Mouse (Mus musculus) activated CD4-positive, CD25-positive, alpha-beta regulatory T cell, adult 4 months (primary cell): ENCODE results near the gene Slc25a33. TPM values are rescaled to one million over a fixed set of nuclear protein-coding genes. Genes with fewer than 3 reads are reported as not detected.
A peak's percentile ranks its signal among the peaks of the same experiment; 100 is the strongest.

Experiments
- ATAC-seq: one replicate; pipeline ENCODE4 v1.8.0; 2017
- polyA plus RNA-seq, 2 experiments: library from polyadenylated mRNA; unstranded; fragments of 100-300 nt; shearing (Covaris generic); gene quantifications; one replicate each; pipeline ENCODE4 v1.2.1; 2017

Slc25a33 gene
- polyA plus RNA-seq, 2 experiments from 2014 or later = 5.2 to 7.7 TPM

GRCm38 (mm10) chr4:149724916-149725470 is 49.1 kb downstream of the Slc25a33 start:
- ATAC-seq = no peak

- peak; percentile 48 for ATAC-seq
Observed at GRCm38 (mm10) chr4:149723855-149724731, 50.0 kb downstream of the Slc25a33 start.

- no peak for ATAC-seq
Observed at GRCm38 (mm10) chr4:149723021-149723390, 51.1 kb downstream of the Slc25a33 start.

GRCm38 (mm10) chr4:149722104-149723020 is 51.7 kb downstream of the Slc25a33 start:
- ATAC-seq = no peak

GRCm38 (mm10) chr4:149721163-149721562 is 52.9 kb downstream of the Slc25a33 start:
- ATAC-seq = peak; percentile 41

GRCm38 (mm10) chr4:149719686-149720085 is 54.4 kb downstream of the Slc25a33 start:
- ATAC-seq = no peak

GRCm38 (mm10) chr4:149714542-149714941 is 59.5 kb downstream of the Slc25a33 start:
- ATAC-seq = no peak

- ATAC-seq = no peak
Observed at GRCm38 (mm10) chr4:149711955-149712354, 62.1 kb downstream of the Slc25a33 start.

- ATAC-seq = no peak
Observed at GRCm38 (mm10) chr4:149711485-149711884, 62.6 kb downstream of the Slc25a33 start.

GRCm38 (mm10) chr4:149710510-149710909 is 63.6 kb downstream of the Slc25a33 start:
- peak; percentile 100 for ATAC-seq

- ATAC-seq = no peak
Observed at GRCm38 (mm10) chr4:149705941-149706340, 68.1 kb downstream of the Slc25a33 start.

GRCm38 (mm10) chr4:149705298-149705697 is 68.8 kb downstream of the Slc25a33 start:
- ATAC-seq = no peak

- ATAC-seq = peak; percentile 25
Observed at GRCm38 (mm10) chr4:149702210-149702979, 71.7 kb downstream of the Slc25a33 start, which contains the start of gene Pik3cd. TSS of gene Pik3cd (minus strand) at chr4:149702571.

- ATAC-seq = peak; percentile 23
Observed at GRCm38 (mm10) chr4:149701426-149702209, 72.5 kb downstream of the Slc25a33 start.

GRCm38 (mm10) chr4:149699953-149700352 is 74.1 kb downstream of the Slc25a33 start:
- ATAC-seq = no peak

GRCm38 (mm10) chr4:149698197-149698821 is 75.8 kb downstream of the Slc25a33 start:
- ATAC-seq = peak; percentile 19

- peak; percentile 39 for ATAC-seq
Observed at GRCm38 (mm10) chr4:149697506-149698196, 76.4 kb downstream of the Slc25a33 start.

- peak; percentile 34 for ATAC-seq
Observed at GRCm38 (mm10) chr4:149696189-149696971, 77.7 kb downstream of the Slc25a33 start.
